Mouse (Mus musculus) right cerebral cortex, postnatal 4 days (tissue): Measurements from ENCODE around the gene Csrp1.

Source experiments
- DNase-seq: peaks from one replicate; pipeline ENCODE4 v3.0.0-alpha.2; 2022

The Csrp1 gene

GRCm38 (mm10) chr1:135734225-135734937 lies 14.5 kb downstream of the Csrp1 start:
- DNase-seq = peak; percentile 57

DNA sequence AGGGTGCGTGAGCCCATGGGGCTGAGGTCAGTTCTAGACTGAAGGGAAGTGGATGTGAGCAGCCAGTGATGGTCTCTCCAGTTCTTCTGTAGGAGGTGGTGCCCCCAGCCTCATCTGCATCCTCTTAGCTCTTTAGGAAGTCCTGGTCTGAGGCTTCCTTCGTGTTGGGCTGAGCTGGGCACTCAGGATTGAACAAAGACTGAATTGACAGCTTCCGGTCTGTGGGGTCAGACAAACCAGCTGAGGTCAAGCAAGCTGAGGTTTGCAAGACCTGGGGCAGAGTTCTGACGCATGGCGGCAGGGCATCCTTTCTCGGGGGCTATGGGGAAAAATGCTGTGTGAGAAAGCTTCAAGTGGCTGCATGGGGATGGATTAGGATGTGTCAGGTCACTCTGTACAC lies 15.6 kb downstream of the Csrp1 start:
- no peak for DNase-seq

- DNase-seq = no peak
Measured at GRCm38 (mm10) chr1:135744987-135745386, 25.1 kb downstream of the Csrp1 start.

DNA sequence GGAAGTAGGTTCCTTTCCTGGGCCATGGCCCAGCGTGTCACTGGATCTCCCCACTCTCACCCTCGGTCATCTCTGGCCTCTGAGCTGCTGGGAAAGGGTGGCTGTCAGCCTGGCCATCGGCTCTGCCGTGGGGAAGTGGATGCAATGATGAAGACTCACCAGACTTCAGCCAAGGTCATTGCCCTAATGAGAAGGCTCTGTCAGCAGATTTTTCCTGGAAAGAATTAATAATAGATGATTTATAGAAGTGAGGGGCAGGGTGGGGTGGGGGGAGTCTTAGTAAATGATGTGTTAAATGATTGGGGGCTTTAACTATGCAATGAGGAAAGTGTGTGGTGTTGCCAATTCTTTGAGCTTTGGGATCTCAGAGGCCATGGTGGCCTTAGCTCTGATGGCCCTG lies 26.4 kb downstream of the Csrp1 start:
- DNase-seq = no peak

DNA sequence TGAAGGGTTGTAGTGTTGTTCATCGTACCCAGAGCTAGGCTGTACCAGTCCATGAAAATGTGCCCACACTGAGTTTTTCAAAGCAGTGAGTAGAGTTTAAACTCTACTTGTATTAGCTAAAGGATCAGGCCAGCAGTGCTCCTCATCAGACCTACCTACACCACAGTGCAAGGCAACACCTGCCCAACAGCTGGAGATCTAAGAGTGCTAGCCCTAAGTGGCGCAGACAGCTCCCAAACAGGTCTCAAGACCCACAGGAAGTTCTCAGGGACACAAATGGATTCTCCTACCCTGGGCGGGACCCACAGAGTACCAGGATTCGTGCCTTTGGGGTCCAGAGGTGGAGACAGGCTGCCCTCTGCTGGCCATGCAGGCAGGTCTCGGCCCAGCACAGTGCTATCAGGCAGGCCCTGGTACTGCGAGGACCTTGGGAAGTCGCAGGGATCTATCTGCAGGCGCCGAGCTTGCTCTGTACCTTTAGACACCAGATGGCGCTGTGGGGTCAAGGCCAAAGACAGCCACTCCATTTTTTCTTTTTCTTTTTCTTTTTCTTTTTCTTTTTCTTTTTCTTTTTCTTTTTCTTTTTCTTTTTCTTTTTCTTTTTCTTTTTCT lies 33.0 kb downstream of the Csrp1 start:
- peak; percentile 94 for DNase-seq

GRCm38 (mm10) chr1:135755287-135755686 lies 35.4 kb downstream of the Csrp1 start:
- no peak for DNase-seq

GRCm38 (mm10) chr1:135755913-135756312 lies 36.1 kb downstream of the Csrp1 start:
- DNase-seq = no peak

DNA sequence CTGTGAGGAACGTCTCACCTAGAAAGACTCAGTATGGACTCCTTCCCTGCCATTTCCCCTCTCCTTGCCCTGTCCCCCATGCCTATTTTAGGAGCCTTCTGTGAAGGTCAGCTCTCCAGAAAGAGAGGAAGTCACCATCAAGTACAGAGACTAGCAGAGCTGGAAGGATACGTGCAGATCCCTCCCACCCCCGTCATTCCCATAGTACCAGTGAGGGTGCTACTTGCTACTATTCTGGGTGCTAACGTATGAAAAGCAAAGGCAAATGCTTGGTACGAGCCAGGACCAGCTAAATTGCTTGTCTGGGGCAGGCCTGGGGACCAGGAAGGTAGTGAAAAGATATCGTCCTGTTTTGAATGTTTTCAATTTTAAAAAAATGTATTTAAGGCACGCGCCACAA lies 37.4 kb downstream of the Csrp1 start:
- DNase-seq = no peak

DNA sequence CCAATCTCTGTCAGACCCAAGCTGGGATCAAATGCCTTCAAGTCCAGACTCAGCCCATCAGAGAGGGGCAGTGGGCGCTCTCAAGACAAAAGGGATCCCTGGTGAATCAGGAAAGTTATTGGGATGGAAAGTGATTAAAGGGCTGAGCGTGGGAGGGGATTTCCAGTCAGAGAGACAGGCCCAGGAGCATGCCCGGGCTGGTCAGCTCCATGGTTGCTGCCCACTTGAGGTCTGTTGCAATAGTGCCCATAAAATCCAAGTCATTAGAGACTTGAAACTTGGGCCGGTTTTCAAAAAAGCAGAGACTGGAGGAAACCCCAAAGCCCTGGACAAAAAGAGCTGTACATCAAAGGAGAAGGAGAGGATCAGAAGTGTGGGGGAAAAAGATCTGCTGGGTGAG lies 39.8 kb downstream of the Csrp1 start:
- no peak for DNase-seq

GRCm38 (mm10) chr1:135760216-135760615 lies 40.4 kb downstream of the Csrp1 start:
- DNase-seq = no peak

DNA sequence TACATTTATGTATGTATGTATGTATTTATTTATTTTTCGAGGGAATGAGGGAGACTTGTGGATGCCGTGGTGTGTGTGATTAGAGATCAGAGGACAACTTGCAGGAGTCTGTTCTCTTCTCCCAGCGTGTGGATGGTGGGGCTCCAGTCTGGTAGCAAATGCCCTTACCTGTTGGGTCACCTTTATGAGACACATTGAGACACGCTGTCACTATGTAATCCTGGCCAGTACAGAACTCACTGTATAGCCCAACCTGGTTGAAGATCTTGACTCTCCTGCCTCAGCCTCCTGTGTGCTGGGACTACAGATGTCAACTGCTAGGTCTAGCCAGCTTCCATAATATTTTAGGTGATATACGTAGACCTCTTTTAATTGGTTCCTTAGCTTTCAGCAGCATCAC lies 41.9 kb downstream of the Csrp1 start:
- no peak for DNase-seq

DNA sequence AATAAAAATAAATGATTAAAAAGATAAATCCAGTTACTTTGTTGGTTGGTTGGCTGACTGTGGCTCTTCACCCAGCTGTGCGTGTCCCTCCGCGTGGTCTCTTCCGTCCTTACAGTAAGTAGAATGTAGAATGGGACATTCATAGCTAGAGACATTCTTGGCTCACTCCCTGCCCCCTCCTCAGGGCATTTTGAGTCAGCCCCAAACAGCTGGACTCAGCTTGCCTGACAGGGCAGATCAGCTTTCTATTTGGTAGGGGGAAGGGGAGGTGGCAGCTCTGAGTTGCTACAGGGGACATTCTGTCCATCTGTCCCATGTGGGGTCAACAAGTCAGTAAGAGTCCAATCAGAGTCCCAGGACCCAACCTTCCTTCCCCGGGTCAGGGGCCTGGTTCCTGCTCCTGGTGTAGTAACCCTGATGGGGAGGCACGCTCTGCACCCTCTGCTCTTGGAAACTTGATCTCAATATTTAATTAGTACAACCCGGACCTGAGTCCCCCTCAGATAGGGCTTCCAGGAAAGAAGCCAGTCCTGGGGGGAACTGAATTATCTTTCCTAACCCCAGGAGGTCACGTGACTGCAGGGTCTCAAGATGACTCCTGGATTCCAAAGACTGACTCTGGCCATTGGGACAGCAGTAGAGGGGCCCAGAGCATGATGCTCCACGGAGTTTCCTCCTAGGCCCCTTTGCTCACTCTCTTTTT lies 43.8 kb downstream of the Csrp1 start:
- no peak for DNase-seq

GRCm38 (mm10) chr1:135764206-135764528 lies 44.3 kb downstream of the Csrp1 start:
- no peak for DNase-seq

- peak; percentile 68 for DNase-seq
Measured at GRCm38 (mm10) chr1:135765645-135766591, 46.1 kb downstream of the Csrp1 start, which contains the start of gene Phlda3. Gene Phlda3 (plus strand): TSS chr1:135766119.

DNA sequence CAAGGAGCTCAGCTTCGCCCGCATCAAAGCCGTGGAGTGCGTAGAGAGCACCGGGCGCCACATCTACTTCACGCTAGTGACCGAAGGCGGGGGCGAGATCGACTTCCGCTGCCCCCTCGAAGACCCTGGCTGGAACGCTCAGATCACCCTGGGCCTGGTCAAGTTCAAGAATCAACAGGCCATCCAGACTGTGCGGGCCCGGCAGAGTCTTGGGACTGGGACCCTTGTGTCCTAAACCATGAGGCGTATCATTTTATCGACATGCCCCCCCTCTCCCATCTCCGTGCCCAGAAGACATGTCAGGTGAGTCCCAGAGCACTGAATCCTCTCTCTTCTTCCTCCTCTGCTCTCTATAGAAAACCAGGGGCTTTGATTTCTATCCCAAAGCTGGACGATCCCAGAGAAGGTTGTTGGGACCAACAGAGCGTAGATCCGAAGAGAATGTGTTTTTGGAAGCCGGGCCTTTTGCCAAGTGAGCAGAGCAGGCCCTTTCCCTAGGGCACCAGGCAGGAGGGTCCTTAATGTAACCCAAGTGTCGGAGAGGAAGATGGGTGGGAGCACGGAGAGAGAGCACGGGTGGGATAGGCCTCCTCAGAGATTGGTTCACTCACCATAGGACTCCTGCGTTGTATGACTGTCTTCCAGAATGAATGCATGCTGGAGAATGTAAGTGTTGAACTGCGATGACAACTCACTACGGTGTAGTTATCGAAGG lies 46.9 kb downstream of the Csrp1 start:
- DNase-seq = peak; percentile 19

DNA sequence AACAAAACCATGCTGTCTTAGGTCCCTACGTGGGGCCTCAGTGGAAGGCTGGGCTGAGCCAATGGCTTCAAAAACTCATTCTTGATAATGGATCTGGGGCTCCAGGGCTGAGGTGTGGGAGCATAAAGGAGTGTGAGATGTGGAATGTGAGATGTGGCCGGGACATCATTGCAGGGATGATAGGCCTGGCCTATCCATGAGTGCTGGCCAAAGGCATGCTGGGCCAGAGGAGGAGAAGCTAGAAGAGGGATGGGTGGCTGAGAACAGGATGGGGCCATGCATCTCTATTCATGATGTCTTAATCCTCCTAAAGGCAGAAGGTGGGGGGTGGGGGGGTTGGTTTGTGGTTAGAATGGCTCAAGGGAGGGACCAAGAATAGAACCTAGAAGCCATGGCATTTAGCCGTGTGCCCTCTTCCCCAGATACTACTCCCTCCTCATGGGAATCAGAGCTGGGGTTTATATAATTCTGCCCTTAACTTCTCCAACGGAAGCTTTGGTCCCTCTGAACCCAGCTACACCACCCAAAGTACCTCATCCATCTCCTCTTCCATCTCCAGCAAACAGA lies 47.5 kb downstream of the Csrp1 start:
- no peak for DNase-seq

- no peak for DNase-seq
Measured at GRCm38 (mm10) chr1:135768400-135768799, 48.5 kb downstream of the Csrp1 start.

GRCm38 (mm10) chr1:135770237-135770636 lies 50.4 kb downstream of the Csrp1 start:
- no peak for DNase-seq

GRCm38 (mm10) chr1:135770896-135771572 lies 51.2 kb downstream of the Csrp1 start:
- no peak for DNase-seq

DNA sequence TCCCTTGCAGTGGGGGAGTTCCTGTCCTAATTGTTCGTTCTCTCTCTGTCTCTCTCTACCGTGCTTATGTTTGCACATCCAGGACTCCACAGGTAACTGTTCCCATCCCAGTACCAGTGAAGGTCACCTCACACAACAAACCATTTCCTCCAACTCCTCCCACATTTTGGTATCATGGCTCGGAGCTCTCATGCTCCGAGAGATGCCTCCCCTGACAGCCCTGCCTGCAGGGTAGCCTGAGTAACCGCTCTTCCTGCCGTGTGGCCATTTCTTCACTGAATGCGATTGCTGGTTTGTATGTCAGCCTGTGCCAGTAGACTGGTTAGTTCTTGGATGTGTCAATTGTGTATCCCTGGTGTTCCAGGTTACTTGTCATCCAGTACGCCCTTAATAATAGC lies 51.7 kb downstream of the Csrp1 start:
- DNase-seq = no peak

GRCm38 (mm10) chr1:135776596-135776995 lies 56.7 kb downstream of the Csrp1 start:
- DNase-seq = no peak
